Mouse (Mus musculus) testis, adult 2 months (tissue): Measurements from ENCODE around the gene Gm3164. TPM values are rescaled to one million over a fixed set of nuclear protein-coding genes. Genes with fewer than 3 reads are reported as not detected.
"Not testable (repeated sequence)": the region's sequence is repeated elsewhere in the genome, so short reads cannot be mapped to it uniquely, and the experiment has no call there.

Experiments used
- H3K27ac ChIP-seq: fragments of 200-500 bp; 2 replicates; pipeline ENCODE4 v1.5.1; 2012; ENCODE audit warnings: low read depth, low read length; ENCODE audit not compliant: control insufficient read depth, insufficient read depth
- H3K27me3 ChIP-seq: fragments of 200-500 bp; 2 replicates; pipeline ENCODE4 v1.6.1; 2012; ENCODE audit warnings: mild to moderate bottlenecking, low read length, moderate library complexity; ENCODE audit not compliant: control insufficient read depth, insufficient read depth
- H3K36me3 ChIP-seq: fragments of 200-500 bp; 2 replicates; pipeline ENCODE4 v1.6.1; 2012; ENCODE audit warnings: mild to moderate bottlenecking, low read length; ENCODE audit not compliant: control insufficient read depth, insufficient read depth
- H3K4me1 ChIP-seq: fragments of 200-500 bp; 2 replicates; pipeline ENCODE4 v1.6.1; 2012; ENCODE audit warnings: low read length; ENCODE audit not compliant: control insufficient read depth, insufficient read depth
- H3K4me3 ChIP-seq: fragments of 200-500 bp; 2 replicates; pipeline ENCODE4 v1.5.1; 2012; ENCODE audit warnings: low read depth, mild to moderate bottlenecking, low read length, moderate library complexity, mixed read lengths; ENCODE audit not compliant: control insufficient read depth
- polyA plus RNA-seq: library from polyadenylated mRNA; depleted of rRNA; stranded (reverse); fragments of >200 nt; gene quantifications from 2 replicates; pipeline ENCODE4 v1.2.3, GENCODE M21; 2012; rRNA removed

The Gm3164 gene
- polyA plus RNA-seq, result 0.85 and 0.95 TPM in 2 replicates

DNA sequence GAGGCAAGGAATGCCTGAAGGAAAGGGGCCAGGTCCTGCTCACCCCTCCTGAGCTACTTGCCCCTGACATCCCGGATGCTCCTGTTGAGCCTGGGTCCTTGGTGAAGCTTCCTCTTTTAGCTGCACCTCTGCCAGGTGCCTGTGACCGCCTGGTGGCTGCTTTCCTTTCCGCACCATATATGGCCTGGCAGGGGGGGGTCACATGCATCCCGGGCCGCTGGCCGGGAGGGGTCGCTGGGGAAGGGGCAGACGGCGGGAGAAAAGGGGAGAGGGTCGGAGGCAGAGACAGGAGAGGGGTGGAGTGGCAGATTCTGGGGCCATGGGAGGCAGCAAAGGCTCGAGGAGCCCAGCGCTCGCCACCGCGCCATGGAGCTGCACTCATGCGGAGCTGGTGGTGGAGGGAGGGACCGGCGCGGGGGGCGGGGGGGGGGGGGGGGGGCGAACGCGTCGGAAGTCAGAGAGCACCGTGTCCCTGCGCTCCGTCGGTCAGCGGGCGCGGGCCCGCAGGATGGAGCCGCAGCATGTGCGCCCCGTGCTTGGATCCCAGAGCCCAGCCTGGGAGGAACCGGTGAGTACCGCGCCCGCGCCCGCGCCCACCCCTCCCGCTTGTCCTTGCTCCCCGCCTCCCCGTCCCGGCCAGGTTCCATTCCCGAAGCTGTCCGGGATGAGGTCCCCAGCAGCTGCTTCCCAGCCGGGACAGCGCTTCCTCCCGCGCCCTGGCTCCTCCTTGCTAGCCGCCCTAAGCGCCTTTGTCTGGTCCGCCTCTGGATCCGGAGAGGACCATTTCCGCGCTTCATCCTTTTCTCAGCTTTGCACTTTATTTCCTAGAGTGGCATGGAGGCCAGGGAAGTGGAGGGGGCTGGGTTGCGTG, at the start of gene Gm3164:
TSS of gene Gm3164 (plus strand) at position 484 of the 871 bp plus-strand sequence.
- not testable (repeated sequence) for H3K27ac ChIP-seq, H3K27me3 ChIP-seq, H3K4me3 ChIP-seq, H3K36me3 ChIP-seq, H3K4me1 ChIP-seq

GRCm38 (mm10) chr14:4368991-4369390, 46.3 kb upstream of the Gm3164 start:
- H3K27ac ChIP-seq, H3K27me3 ChIP-seq, H3K4me3 ChIP-seq, H3K4me1 ChIP-seq, H3K36me3 ChIP-seq: not testable (repeated sequence)

GRCm38 (mm10) chr14:4369691-4370090, 45.6 kb upstream of the Gm3164 start:
- H3K36me3 ChIP-seq, H3K27ac ChIP-seq, H3K4me3 ChIP-seq, H3K4me1 ChIP-seq, H3K27me3 ChIP-seq: not testable (repeated sequence)

DNA sequence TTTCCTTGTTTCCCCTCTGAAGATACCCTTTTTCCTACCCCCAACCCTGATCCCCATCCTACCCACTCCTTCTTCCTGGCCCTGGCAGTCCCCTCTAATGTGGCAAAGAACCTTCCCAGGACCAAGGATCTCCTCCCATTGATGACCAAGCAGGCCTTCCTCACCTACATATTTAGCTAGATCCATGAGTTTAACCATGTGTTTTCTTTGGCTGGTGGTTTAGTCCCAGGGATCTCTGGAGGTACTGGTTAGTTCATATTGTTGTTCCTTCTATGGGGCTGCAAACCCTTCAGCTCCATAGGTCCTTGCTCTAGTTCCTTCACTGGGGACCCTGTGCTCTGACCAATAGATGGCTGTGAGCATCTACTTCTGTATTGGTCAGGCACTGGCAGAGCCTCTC, 37.4 kb upstream of the Gm3164 start:
- not testable (repeated sequence) for H3K36me3 ChIP-seq, H3K4me3 ChIP-seq, H3K27me3 ChIP-seq, H3K27ac ChIP-seq, H3K4me1 ChIP-seq

- not testable (repeated sequence) for H3K4me3 ChIP-seq, H3K27ac ChIP-seq, H3K27me3 ChIP-seq, H3K4me1 ChIP-seq, H3K36me3 ChIP-seq
These were observed 29.6 kb upstream of the Gm3164 start for GRCm38 (mm10) chr14:4385606-4386005.

DNA sequence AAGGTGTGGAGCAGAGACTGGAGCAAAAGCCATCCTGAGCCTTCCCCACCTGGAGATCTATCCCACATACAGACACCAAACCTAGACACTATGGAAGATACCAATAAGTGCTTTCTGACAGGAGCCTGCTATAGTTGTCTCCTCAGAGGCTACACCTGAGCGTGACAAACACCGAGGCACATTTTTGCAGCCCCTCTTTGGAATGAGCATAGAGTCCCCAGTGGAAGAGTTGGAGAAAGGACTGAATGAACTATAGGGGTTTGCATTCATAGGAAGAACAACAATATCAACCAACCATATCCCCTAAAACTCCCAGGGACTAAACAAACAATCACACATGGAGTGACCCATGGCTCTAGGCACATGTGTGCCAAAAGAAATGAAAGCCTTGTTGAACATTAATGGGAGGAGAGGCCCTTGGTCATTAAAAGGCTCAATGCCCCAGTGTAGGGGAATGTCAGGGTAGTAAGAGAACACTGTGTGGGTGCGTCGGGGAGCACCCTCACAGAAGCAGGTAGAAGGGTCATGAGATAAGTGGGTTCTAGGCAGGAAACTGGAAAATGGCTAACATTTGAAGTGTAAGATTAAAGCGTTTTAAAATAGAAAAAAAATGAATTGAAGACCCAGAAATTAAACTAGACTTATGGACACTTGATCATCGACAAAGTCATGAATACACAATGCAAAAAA, 22.3 kb upstream of the Gm3164 start:
- H3K36me3 ChIP-seq, H3K4me3 ChIP-seq, H3K4me1 ChIP-seq, H3K27ac ChIP-seq, H3K27me3 ChIP-seq: not testable (repeated sequence)

DNA sequence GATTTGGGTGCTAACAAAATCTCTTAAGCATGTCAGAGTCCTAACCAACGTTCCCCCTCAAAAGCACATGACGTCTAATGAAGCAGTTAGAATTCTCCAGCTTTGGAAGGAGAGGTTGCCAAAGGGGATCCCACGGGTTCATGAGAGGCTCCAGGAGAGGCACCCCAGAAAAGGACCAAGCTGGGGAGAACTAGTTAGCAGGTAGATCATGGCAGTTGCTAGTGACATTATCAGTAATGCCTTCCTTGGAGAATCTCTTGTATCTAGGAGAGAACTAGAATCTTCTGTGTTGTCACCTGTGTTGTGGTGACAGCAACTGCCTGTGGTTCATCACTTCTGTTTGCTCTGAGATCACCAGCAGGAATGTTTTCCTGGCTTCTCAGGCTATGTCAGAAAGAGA, 18.0 kb upstream of the Gm3164 start, which contains the start of gene Gm3159:
TSS of gene Gm3159 (plus strand) at position 301 of the 400 bp plus-strand sequence.
- H3K27me3 ChIP-seq, H3K36me3 ChIP-seq, H3K27ac ChIP-seq, H3K4me1 ChIP-seq, H3K4me3 ChIP-seq: not testable (repeated sequence)

DNA sequence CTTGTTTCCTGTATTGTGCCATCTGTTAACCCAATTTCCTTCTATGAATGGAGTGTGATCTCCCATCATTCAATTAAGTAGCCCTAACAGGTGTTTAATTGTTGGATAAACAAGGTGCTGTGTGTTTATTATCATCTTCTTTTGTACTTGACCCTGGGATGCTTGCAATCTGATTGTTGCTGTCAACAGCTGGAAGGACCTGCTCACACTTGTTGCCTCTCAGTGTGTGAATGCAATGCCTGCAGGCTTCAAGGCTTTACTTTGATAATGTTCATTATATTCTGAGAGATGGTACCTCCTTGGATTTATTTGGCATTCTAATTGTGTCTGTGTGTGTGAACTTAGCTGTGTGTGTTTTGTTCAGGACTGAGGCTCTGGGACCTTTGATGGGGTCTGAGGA, 16.6 kb upstream of the Gm3164 start:
- H3K4me3 ChIP-seq, H3K27ac ChIP-seq, H3K36me3 ChIP-seq, H3K27me3 ChIP-seq, H3K4me1 ChIP-seq: not testable (repeated sequence)

DNA sequence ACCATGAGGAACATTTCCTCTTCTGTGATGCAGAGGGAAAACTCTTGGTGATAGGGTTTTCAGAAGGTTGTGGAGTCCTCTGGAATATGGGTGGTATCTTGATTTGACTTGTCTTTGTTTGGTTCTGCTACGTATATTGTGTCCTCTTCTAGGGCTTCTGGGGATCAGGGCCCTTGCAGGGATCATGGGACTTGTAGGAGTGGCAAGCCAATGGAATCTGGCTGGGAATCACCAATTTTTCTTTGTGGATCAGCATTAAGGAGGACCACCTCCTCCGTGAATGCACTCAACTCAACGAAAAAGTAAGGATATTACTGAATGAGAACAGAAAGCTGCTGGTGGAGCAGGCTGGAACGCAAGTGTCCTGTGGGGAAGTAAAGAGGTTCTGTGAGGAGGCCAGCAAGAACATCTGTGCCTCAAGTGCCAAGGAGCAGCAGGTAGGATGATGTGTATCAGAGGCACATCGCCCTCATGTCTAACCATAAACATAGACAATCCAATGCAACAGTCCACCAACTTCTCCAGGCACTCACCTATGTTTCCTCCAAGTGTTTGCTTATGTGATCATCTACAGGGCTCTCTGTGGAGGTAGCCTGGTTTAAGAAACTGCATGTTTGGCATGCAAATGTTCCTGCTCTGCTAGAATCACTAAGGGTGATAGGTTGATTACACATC, 15.0 kb upstream of the Gm3164 start:
- H3K4me1 ChIP-seq, H3K4me3 ChIP-seq, H3K27ac ChIP-seq, H3K27me3 ChIP-seq, H3K36me3 ChIP-seq: not testable (repeated sequence)

GRCm38 (mm10) chr14:4401245-4401644, 14.0 kb upstream of the Gm3164 start:
- not testable (repeated sequence) for H3K27me3 ChIP-seq, H3K27ac ChIP-seq, H3K36me3 ChIP-seq, H3K4me3 ChIP-seq, H3K4me1 ChIP-seq

- H3K27me3 ChIP-seq, H3K4me3 ChIP-seq, H3K27ac ChIP-seq, H3K36me3 ChIP-seq, H3K4me1 ChIP-seq: not testable (repeated sequence)
These were observed 11.4 kb upstream of the Gm3164 start for GRCm38 (mm10) chr14:4403840-4404239.
